Mouse (Mus musculus): ENCODE data around the gene Lrrc49. TPM values are rescaled to one million over a fixed set of nuclear protein-coding genes. Genes with fewer than 3 reads are reported as not detected.
A peak's percentile ranks its signal among the peaks of the same experiment; 100 is the strongest.

Lrrc49 gene
- polyA plus RNA-seq, 1 experiment from 2014 or later, result 15.7 TPM

- no peak overlapping the region for H3K27ac ChIP-seq
- WGBS, result 42% methylated on average over 5 of the region's 5 CpGs
- H3K9me3 ChIP-seq, result no peaks in the 10 kb centered on the region
- no peaks in the 10 kb centered on the region for H3K27me3 ChIP-seq (replicated peaks)
- peaks cover 13% of the 10 kb centered on the region; the same call in 1 of the 2 replicates for H3K4me1 ChIP-seq
- H3K4me2 ChIP-seq, result no peak overlapping the region
- ATAC-seq (ENCODE audit: insufficient read depth, low FRiP score, low read depth), result no peak
- H3K36me3 ChIP-seq, result no peaks in the 10 kb centered on the region
- no peak overlapping the region for H3K9ac ChIP-seq
- H3K4me3 ChIP-seq (replicated peaks), result no peak overlapping the region
These were observed 160.9 kb downstream of the Lrrc49 start for GRCm38 (mm10) chr9:60527051-60527450.

- H3K4me1 ChIP-seq, result peaks cover 15% of the 10 kb centered on the region
- no peak for ATAC-seq (ENCODE audit: insufficient read depth, low FRiP score, low read depth)
- no peak overlapping the region for H3K4me2 ChIP-seq
- H3K27ac ChIP-seq, result no peak overlapping the region
- no peak overlapping the region for H3K4me3 ChIP-seq (replicated peaks)
- 56% methylated on average over 5 of the region's 5 CpGs for WGBS
- no peak overlapping the region for H3K9ac ChIP-seq
- H3K36me3 ChIP-seq, result no peaks in the 10 kb centered on the region
- H3K27me3 ChIP-seq (replicated peaks), result no peaks in the 10 kb centered on the region
- H3K9me3 ChIP-seq, result no peaks in the 10 kb centered on the region
These were observed 161.8 kb downstream of the Lrrc49 start for GRCm38 (mm10) chr9:60526195-60526594.

DNA sequence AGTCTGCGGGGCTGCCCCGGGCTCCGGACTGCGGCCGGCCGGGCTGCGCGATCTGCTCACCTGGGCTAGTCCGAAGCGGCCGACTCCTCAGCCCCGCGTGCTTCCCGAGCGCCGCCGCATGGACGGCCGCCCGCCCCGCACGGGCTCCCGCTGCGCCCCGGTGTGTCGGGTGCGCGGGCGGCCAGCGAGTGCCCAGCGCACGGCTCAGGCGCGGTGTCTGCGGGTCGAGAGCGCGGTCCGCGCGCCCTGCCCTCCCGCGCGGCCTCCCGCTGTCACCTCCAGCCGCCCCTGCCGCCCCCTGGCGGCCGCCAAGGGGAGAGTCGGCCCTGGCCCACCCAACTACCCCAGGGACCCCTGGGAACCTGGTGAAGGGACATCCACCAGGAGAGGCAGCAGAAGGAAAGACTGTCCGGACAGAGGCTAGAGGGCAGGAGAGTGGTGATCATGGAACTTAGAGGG, 166.1 kb downstream of the Lrrc49 start, which contains the start of gene Thsd4:
Thsd4 (minus strand) TSS at position 241 of the 459 bp plus-strand sequence.
- H3K36me3 ChIP-seq, result no peaks in the 10 kb centered on the region
- no peaks in the 10 kb centered on the region for H3K27me3 ChIP-seq (replicated peaks)
- no peaks in the 10 kb centered on the region for H3K9me3 ChIP-seq
- H3K4me2 ChIP-seq, result peak within 1 kb of the TSS; percentile 80
- peaks cover 39% of the 10 kb centered on the region for H3K4me1 ChIP-seq
- H3K27ac ChIP-seq, result peak within 1 kb of the TSS; percentile 38; the same call in 1 of the 2 replicates
- peak within 1 kb of the TSS; percentile 49; the same call in 1 of the 2 replicates for H3K9ac ChIP-seq
- under 1% methylated on average over 49 of the region's 51 CpGs for WGBS
- ATAC-seq (ENCODE audit: insufficient read depth, low FRiP score, low read depth), result peak; percentile 66
- peak within 1 kb of the TSS; percentile 76 for H3K4me3 ChIP-seq (replicated peaks)

DNA sequence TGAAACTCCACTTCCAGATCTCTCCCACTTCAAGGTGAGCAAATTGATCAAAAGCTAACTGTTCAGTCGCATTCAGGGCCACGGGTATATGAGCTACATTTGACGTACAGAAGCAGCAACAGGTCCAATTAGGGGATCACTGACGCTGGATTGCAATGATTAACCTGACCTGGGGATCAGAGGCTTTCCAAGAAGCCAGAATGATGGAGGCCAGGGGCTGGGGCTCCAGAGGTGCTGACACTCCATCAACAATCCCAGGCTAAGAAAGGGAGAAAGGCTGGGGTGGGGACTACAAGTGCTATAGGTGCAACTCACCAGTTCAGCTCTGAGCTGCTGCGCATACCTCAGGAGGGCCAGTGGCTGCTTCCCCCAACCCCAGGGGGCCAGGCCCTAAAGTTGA, 166.8 kb downstream of the Lrrc49 start:
- Histone ChIP-seq H3K4me3 (replicated peaks) (peak overlapping the region; percentile 76), H3K36me3 (no peaks in the 10 kb centered on the region; the same call in 1 of the 2 replicates), H3K9me3 (no peaks in the 10 kb centered on the region), H3K9ac (no peak overlapping the region), H3K4me1 (peaks cover 43% of the 10 kb centered on the region), H3K27me3 (replicated peaks) (no peaks in the 10 kb centered on the region), H3K4me2 (peak overlapping the region; percentile 80), H3K27ac (no peak overlapping the region)
- 42% methylated on average over 5 of the region's 5 CpGs for WGBS
- no peak for ATAC-seq (ENCODE audit: insufficient read depth, low FRiP score, low read depth)

- Histone ChIP-seq H3K27me3 (replicated peaks) (no peaks in the 10 kb centered on the region), H3K4me2 (peak overlapping the region; percentile 80; the same call in 1 of the 2 replicates), H3K9me3 (no peaks in the 10 kb centered on the region), H3K27ac (no peak overlapping the region), H3K36me3 (no peaks in the 10 kb centered on the region; the same call in 1 of the 2 replicates), H3K9ac (no peak overlapping the region), H3K4me1 (peaks cover 35% of the 10 kb centered on the region), H3K4me3 (replicated peaks) (no peak overlapping the region)
- no peak for ATAC-seq (ENCODE audit: insufficient read depth, low FRiP score, low read depth)
- WGBS, result 31% methylated on average over 3 of the region's 3 CpGs
These were observed 168.4 kb downstream of the Lrrc49 start for GRCm38 (mm10) chr9:60519601-60520000.

Other genes starting within 250 kb of the Lrrc49 start
- 21.1 and 22.2 TPM in 2 replicates for gene Thsd4, start 166.1 kb downstream of the Lrrc49 start, polyA plus RNA-seq (2015; fragmentation: Nextera tagmentation; extraction: Ambion mirVana)
- 2.2 and 2.3 TPM in 2 replicates for gene Larp6, start 24.8 kb upstream of the Lrrc49 start, polyA plus RNA-seq (2015; fragmentation: Nextera tagmentation; extraction: Ambion mirVana)
- gene Uaca, start 106.4 kb upstream of the Lrrc49 start, polyA plus RNA-seq (2015; fragmentation: Nextera tagmentation; extraction: Ambion mirVana), result 35.9 and 36.1 TPM in 2 replicates